Mouse (Mus musculus): Measurements from ENCODE around the gene Ncoa4.
"Not testable (repeated sequence)": the region's sequence is repeated elsewhere in the genome, so short reads cannot be mapped to it uniquely, and the experiment has no call there.

- TF ChIP-seq CHD2 (IDR thresholded peaks at IDR 0.05; ENCODE audit: low read depth, low read length); ZC3H11A (IDR thresholded peaks at IDR 0.05; ENCODE audit: borderline replicate concordance, low read depth, low read length); ZNF384 (IDR thresholded peaks at IDR 0.05; ENCODE audit: low read depth, low read length): not testable (repeated sequence)
Measured at GRCm38 (mm10) chr14:32176590-32176989, 16.9 kb downstream of the Ncoa4 start.
